Mouse (Mus musculus): Measurements from ENCODE around the gene Hoxa11. TPM values are rescaled to one million over a fixed set of nuclear protein-coding genes. Genes with fewer than 3 reads are reported as not detected.

Hoxa11 gene
- polyA plus RNA-seq, 2 experiments: 31.1 to 32.6 TPM

- no peak for DNase-seq (ENCODE audit: low spot score)
- H3K9me3 ChIP-seq (ENCODE audit: control insufficient read depth, low read length): no peaks in the 10 kb centered on the region
- H3K27ac ChIP-seq (replicated peaks; ENCODE audit: low read depth, low read length): no peak overlapping the region
- H3K27me3 ChIP-seq (ENCODE audit: control insufficient read depth, insufficient read depth, low read length): peaks cover 38% of the 10 kb centered on the region
- peaks cover 46% of the 10 kb centered on the region for H3K4me1 ChIP-seq (ENCODE audit: control insufficient read depth, insufficient read depth, low read length)
- ATAC-seq (ENCODE audit: low FRiP score, low read depth): no peak
- H3K36me3 ChIP-seq (ENCODE audit: control insufficient read depth, insufficient read depth, low read length): peaks cover 39% of the 10 kb centered on the region
- WGBS: 7% methylated on average over 37 of the region's 46 CpGs
- peak overlapping the region; percentile 56 for H3K9ac ChIP-seq (ENCODE audit: low read depth, low read length, severe bottlenecking)
- peak overlapping the region; percentile 46 for H3K4me3 ChIP-seq (replicated peaks; ENCODE audit: low read length)
- H3K4me2 ChIP-seq (replicated peaks; ENCODE audit: low read depth, low read length, severe bottlenecking): peak overlapping the region; percentile 91
- no peak for TF ChIP-seq POLR2A (IDR thresholded peaks at IDR 0.05; ENCODE audit: borderline replicate concordance, extremely low read depth, insufficient read depth, insufficient read length)
Measured at GRCm38 (mm10) chr6:52203371-52204049, 42.1 kb downstream of the Hoxa11 start.

- TF ChIP-seq POLR2A (IDR thresholded peaks at IDR 0.05; ENCODE audit: borderline replicate concordance, extremely low read depth, insufficient read depth, insufficient read length): no peak
- Histone ChIP-seq H3K4me2 (replicated peaks; ENCODE audit: low read depth, low read length, severe bottlenecking) (peak overlapping the region; percentile 91), H3K36me3 (ENCODE audit: control insufficient read depth, insufficient read depth, low read length) (peaks cover 39% of the 10 kb centered on the region), H3K9me3 (ENCODE audit: control insufficient read depth, low read length) (no peaks in the 10 kb centered on the region), H3K4me1 (ENCODE audit: control insufficient read depth, insufficient read depth, low read length) (peaks cover 41% of the 10 kb centered on the region), H3K9ac (ENCODE audit: low read depth, low read length, severe bottlenecking) (peak overlapping the region; percentile 56; the same call in 1 of the 2 replicates), H3K27ac (replicated peaks; ENCODE audit: low read depth, low read length) (no peak overlapping the region), H3K27me3 (ENCODE audit: control insufficient read depth, insufficient read depth, low read length) (peaks cover 41% of the 10 kb centered on the region), H3K4me3 (replicated peaks; ENCODE audit: low read length) (peak overlapping the region; percentile 46)
- ATAC-seq (ENCODE audit: low FRiP score, low read depth) (no peak), DNase-seq (ENCODE audit: low spot score) (no peak)
- WGBS: 14% methylated on average over 10 of the region's 10 CpGs
Measured at GRCm38 (mm10) chr6:52203121-52203370, 42.6 kb downstream of the Hoxa11 start.

GRCm38 (mm10) chr6:52202362-52203120, 43.1 kb downstream of the Hoxa11 start:
- H3K27ac ChIP-seq (replicated peaks; ENCODE audit: low read depth, low read length): no peak overlapping the region

GRCm38 (mm10) chr6:52201269-52201668, 44.3 kb downstream of the Hoxa11 start:
- no peak for TF ChIP-seq POLR2A (IDR thresholded peaks at IDR 0.05; ENCODE audit: borderline replicate concordance, extremely low read depth, insufficient read depth, insufficient read length)
- Histone ChIP-seq H3K4me1 (ENCODE audit: control insufficient read depth, insufficient read depth, low read length) (peaks cover 33% of the 10 kb centered on the region), H3K4me3 (replicated peaks; ENCODE audit: low read length) (no peak overlapping the region), H3K27me3 (ENCODE audit: control insufficient read depth, insufficient read depth, low read length) (peaks cover 39% of the 10 kb centered on the region), H3K9ac (ENCODE audit: low read depth, low read length, severe bottlenecking) (no peak overlapping the region), H3K27ac (replicated peaks; ENCODE audit: low read depth, low read length) (no peak overlapping the region), H3K36me3 (ENCODE audit: control insufficient read depth, insufficient read depth, low read length) (peaks cover 40% of the 10 kb centered on the region), H3K9me3 (ENCODE audit: control insufficient read depth, low read length) (no peaks in the 10 kb centered on the region), H3K4me2 (replicated peaks; ENCODE audit: low read depth, low read length, severe bottlenecking) (no peak overlapping the region)
- no peak for DNase-seq (ENCODE audit: low spot score)
- WGBS: 47% methylated on average over 1 of the region's 1 CpGs
- no peak for ATAC-seq (ENCODE audit: low FRiP score, low read depth)

More at GRCm38 (mm10) chr6:52202362-52203120, 43.1 kb downstream of the Hoxa11 start:
- Histone ChIP-seq H3K27me3 (ENCODE audit: control insufficient read depth, insufficient read depth, low read length) (peaks cover 46% of the 10 kb centered on the region), H3K4me1 (ENCODE audit: control insufficient read depth, insufficient read depth, low read length) (peaks cover 40% of the 10 kb centered on the region), H3K9ac (ENCODE audit: low read depth, low read length, severe bottlenecking) (0 out of 2 replicates have a peak overlapping the region, but pooled peaks have one; percentile 56), H3K9me3 (ENCODE audit: control insufficient read depth, low read length) (no peaks in the 10 kb centered on the region), H3K4me3 (replicated peaks; ENCODE audit: low read length) (peak overlapping the region; percentile 46), H3K4me2 (replicated peaks; ENCODE audit: low read depth, low read length, severe bottlenecking) (peak overlapping the region; percentile 91), H3K36me3 (ENCODE audit: control insufficient read depth, insufficient read depth, low read length) (peaks cover 39% of the 10 kb centered on the region)
- WGBS: 43% methylated on average over 22 of the region's 22 CpGs
- no peak for DNase-seq (ENCODE audit: low spot score)
- no peak for ATAC-seq (ENCODE audit: low FRiP score, low read depth)
- TF ChIP-seq POLR2A (IDR thresholded peaks at IDR 0.05; ENCODE audit: borderline replicate concordance, extremely low read depth, insufficient read depth, insufficient read length): no peak

DNA sequence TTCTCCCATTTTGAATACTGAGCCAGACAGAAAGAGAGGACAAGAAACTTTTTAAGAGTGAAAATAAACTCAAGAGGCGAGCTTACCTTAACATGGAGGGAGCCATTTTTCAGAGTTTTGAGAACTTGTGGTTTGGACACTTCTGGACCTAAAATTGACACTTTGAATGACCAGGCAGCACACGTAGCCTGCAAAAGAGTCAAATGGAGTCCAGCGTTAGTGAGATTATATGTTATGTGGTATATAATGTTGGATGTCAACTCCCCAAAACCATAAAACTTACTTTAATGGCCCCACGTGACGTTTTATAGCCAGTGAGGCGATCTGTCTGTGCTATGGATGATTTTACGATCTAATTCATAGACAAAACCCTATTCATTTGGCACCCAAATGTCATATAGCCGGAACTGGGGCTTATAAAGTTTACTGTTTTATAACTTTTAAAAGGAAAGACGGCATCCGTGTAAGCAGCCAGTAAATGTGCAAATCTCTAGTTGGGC, 44.8 kb downstream of the Hoxa11 start:
- Histone ChIP-seq H3K36me3 (ENCODE audit: control insufficient read depth, insufficient read depth, low read length) (peaks cover 35% of the 10 kb centered on the region), H3K27ac (replicated peaks; ENCODE audit: low read depth, low read length) (no peak overlapping the region), H3K4me3 (replicated peaks; ENCODE audit: low read length) (no peak overlapping the region), H3K27me3 (ENCODE audit: control insufficient read depth, insufficient read depth, low read length) (peaks cover 41% of the 10 kb centered on the region), H3K9ac (ENCODE audit: low read depth, low read length, severe bottlenecking) (no peak overlapping the region), H3K9me3 (ENCODE audit: control insufficient read depth, low read length) (no peaks in the 10 kb centered on the region), H3K4me1 (ENCODE audit: control insufficient read depth, insufficient read depth, low read length) (peaks cover 28% of the 10 kb centered on the region), H3K4me2 (replicated peaks; ENCODE audit: low read depth, low read length, severe bottlenecking) (no peak overlapping the region; the same call in 1 of the 2 replicates)
- no peak for TF ChIP-seq POLR2A (IDR thresholded peaks at IDR 0.05; ENCODE audit: borderline replicate concordance, extremely low read depth, insufficient read depth, insufficient read length)
- 32% methylated on average over 10 of the region's 10 CpGs for WGBS
- no peak for DNase-seq (ENCODE audit: low spot score)
- ATAC-seq (ENCODE audit: low FRiP score, low read depth): no peak

Data from limb, embryonic 14.5 days (tissue).